Mouse (Mus musculus) E14TG2a.4 (cell line): ENCODE measurements at regions not wholly inside any gene's neighbourhood (a gene's known extent, or its start where the extent isn't known, plus 50 kb on each side); places are given as distances from the start of the nearest gene placed in this dataset.

Source experiments
- CTCF ChIP-seq: conservative IDR thresholded peaks from 2 replicates; pipeline ENCODE4 v1.5.1; 2014; ENCODE audit warnings: low read length
- NANOG ChIP-seq: IDR thresholded peaks from 2 replicates; pipeline ENCODE4 v1.6.1; 2014; ENCODE audit warnings: borderline replicate concordance, low read length, mixed read lengths
- POU5F1 ChIP-seq: IDR thresholded peaks from 2 replicates; pipeline ENCODE4 v1.6.1; 2014; ENCODE audit warnings: low read length, borderline replicate concordance

DNA sequence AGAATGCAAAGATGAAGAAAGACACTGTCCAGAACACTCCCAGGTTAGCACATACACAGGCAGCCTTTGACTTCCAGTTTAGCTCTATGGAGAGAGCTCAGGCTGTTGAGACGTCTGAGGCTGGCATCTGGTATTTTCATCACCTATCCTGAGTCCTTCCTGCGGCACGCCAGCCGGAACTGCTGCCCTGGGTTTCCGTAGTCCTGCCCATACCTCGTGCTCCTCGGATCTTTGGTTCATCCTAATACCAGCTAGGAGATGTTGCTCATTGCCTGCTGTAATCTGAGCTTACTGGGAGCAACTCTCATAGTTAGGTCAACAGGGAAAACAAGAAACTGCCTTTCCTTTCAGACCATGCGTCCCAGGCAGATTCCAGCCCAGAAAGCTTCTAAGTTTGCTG is 79.8 kb upstream of the Gas1 start:
- TF ChIP-seq CTCF, result no peak
- TF ChIP-seq POU5F1, result no peak
- TF ChIP-seq NANOG, result no peak
